Mouse (Mus musculus): Measurements from ENCODE around the gene Xylb.

DNA sequence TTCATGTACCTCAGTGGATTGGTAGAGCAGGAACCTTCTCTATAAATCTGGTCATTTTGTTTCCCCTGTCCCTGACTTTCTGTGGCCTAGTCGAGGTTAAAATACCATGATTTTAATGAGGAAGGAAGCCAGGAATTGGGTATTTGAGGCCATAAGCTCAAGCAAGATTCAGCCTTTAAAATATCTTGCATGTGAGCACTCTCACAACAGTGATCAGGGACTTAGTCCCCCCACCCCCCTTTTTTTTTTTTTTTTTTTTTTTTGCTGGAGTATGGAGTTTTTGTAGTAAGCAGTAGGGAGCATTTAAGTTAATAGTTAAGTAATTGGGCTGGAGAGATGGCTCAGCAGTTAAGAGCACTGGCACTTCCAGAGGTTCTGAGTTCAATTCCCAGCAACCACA lies 33.1 kb upstream of the Xylb start:
- TF ChIP-seq FLI1 (IDR thresholded peaks at IDR 0.05; ENCODE audit: low read length) (no peak), GATA1 (IDR thresholded peaks at IDR 0.05; ENCODE audit: borderline replicate concordance, low read length) (no peak)
